Mouse (Mus musculus) left cerebral cortex, postnatal 25 days (tissue): ENCODE data around the gene Ten1. TPM values are rescaled to one million over a fixed set of nuclear protein-coding genes. Genes with fewer than 3 reads are reported as not detected.

Experiments
- DNase-seq, 2 experiments: peaks; one replicate each; pipeline ENCODE4 v3.0.0; 2022; ENCODE audit warnings: low spot score in 2 of 2, mixed read lengths in 1 of 2
- intact Hi-C: fragments of 180-260 bp; cut with DNase I; formaldehyde crosslinking; loops from one replicate; pipeline ENCODE4 v1.15.1; 2025
- total RNA-seq, 2 experiments: library from RNA; stranded (reverse); gene quantifications; 2 replicates each; pipeline ENCODE4 v1.2.3; 2021

Gene Ten1
- total RNA-seq, 2 experiments from 2014 or later = 40.6 to 42.4 TPM

GRCm38 (mm10) chr11:116222740-116223059 is 24.0 kb downstream of the Ten1 start:
- no peak for DNase-seq
- intact Hi-C loops = loop anchor here (10.0 kb wide), 1 partner anchor 222 kb away; no protein-coding TSS in a partner anchor

GRCm38 (mm10) chr11:116226414-116226813 is 27.8 kb downstream of the Ten1 start:
- peak; percentile 69 to 71 for DNase-seq
- intact Hi-C loops = loop anchor here (2.0 to 10.0 kb wide), 3 partner anchors 68 to 236 kb away; no protein-coding TSS in a partner anchor

GRCm38 (mm10) chr11:116228699-116229098 is 30.0 kb downstream of the Ten1 start:
- no peak for DNase-seq
- intact Hi-C loops = loop anchor here (5.0 to 10.0 kb wide), 2 partner anchors 216 to 234 kb away; no protein-coding TSS in a partner anchor

- intact Hi-C loops = no loop called here
- no peak for DNase-seq
Measured at GRCm38 (mm10) chr11:116232427-116232826, 33.8 kb downstream of the Ten1 start.

GRCm38 (mm10) chr11:116234901-116235300 is 36.2 kb downstream of the Ten1 start:
- no peak for DNase-seq
- intact Hi-C loops = no loop called here

GRCm38 (mm10) chr11:116237742-116238395 is 39.2 kb downstream of the Ten1 start, which contains the start of gene Evpl:
TSS of gene Evpl (minus strand) at chr11:116238077.
- intact Hi-C loops = no loop called here
- DNase-seq = no peak

- intact Hi-C loops = no loop called here
- DNase-seq = no peak
Measured at GRCm38 (mm10) chr11:116239797-116240196, 41.1 kb downstream of the Ten1 start.

- intact Hi-C loops = no loop called here
Measured at GRCm38 (mm10) chr11:116241744-116242235, 43.1 kb downstream of the Ten1 start.

GRCm38 (mm10) chr11:116244580-116244979 is 45.9 kb downstream of the Ten1 start:
- DNase-seq = no peak
- intact Hi-C loops = no loop called here

More at GRCm38 (mm10) chr11:116241744-116242235, 43.1 kb downstream of the Ten1 start:
- DNase-seq = no peak

- no peak for DNase-seq
- intact Hi-C loops = no loop called here
Measured at GRCm38 (mm10) chr11:116245616-116246015, 47.0 kb downstream of the Ten1 start.

- intact Hi-C loops = no loop called here
- no peak for DNase-seq
Measured at GRCm38 (mm10) chr11:116247502-116248222, 49.0 kb downstream of the Ten1 start.

- DNase-seq = no peak
- intact Hi-C loops = no loop called here
Measured at GRCm38 (mm10) chr11:116250898-116251297, 52.2 kb downstream of the Ten1 start.

- DNase-seq = no peak
- intact Hi-C loops = no loop called here
Measured at GRCm38 (mm10) chr11:116253076-116253600, 54.5 kb downstream of the Ten1 start.

GRCm38 (mm10) chr11:116254627-116255026 is 56.0 kb downstream of the Ten1 start:
- DNase-seq = peak in 1 of 2 experiments; percentile 12
- intact Hi-C loops = no loop called here

GRCm38 (mm10) chr11:116255090-116255981 is 56.7 kb downstream of the Ten1 start:
- DNase-seq = no peak
- intact Hi-C loops = no loop called here

GRCm38 (mm10) chr11:116255982-116256675 is 57.5 kb downstream of the Ten1 start:
- intact Hi-C loops = no loop called here
- peak in 1 of 2 experiments; percentile 43 for DNase-seq

- intact Hi-C loops = no loop called here
- DNase-seq = no peak
Measured at GRCm38 (mm10) chr11:116259461-116259860, 60.8 kb downstream of the Ten1 start.

- intact Hi-C loops = no loop called here
- no peak for DNase-seq
Measured at GRCm38 (mm10) chr11:116260259-116260658, 61.6 kb downstream of the Ten1 start.
